Mouse (Mus musculus) adrenal gland, adult 10 weeks (tissue): ENCODE measurements around the gene Gm4553. TPM values are rescaled to one million over a fixed set of nuclear protein-coding genes. Genes with fewer than 3 reads are reported as not detected.

Experiments used
- polyA plus RNA-seq: library from polyadenylated mRNA; stranded (reverse); fragments of 350-450 nt; fragmentation: Illumina TruSeq; extraction: RNeasy Lipid Tissue Mini Kit (QIAGEN cat#74804); gene quantifications from one replicate; pipeline ENCODE4 v1.2.3, GENCODE M21; 2014; ENCODE audit warnings: low read depth, low replicate concordance

Gene Gm4553
- polyA plus RNA-seq: not detected

GRCm38 (mm10) chr7:142165639-142166038 lies at the start of gene Gm4553:
Gene Gm4553, minus strand, starts transcription at chr7:142165739.

DNA sequence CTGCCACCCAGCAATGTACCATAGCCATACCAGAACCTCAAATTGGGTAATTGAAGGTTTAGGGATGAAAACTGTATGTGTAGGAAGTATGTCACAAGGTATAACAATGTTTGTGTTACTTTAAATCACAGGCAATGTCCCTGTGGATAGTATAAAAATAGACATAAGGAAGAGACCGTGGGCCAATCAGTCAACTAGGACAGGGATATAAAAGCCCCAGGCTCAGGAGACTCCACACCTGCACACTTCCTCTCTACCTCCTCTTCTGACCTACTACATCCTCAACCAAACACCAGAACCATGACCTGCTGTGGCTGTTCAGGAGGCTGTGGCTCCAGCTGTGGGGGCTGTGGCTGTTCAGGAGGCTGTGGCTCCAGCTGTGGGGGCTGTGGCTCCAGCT lies 46.0 kb upstream of the Gm4553 start, which contains the start of gene Gm7579:
Gm7579 (plus strand) TSS at position 301 of the 400 bp plus-strand sequence.

DNA sequence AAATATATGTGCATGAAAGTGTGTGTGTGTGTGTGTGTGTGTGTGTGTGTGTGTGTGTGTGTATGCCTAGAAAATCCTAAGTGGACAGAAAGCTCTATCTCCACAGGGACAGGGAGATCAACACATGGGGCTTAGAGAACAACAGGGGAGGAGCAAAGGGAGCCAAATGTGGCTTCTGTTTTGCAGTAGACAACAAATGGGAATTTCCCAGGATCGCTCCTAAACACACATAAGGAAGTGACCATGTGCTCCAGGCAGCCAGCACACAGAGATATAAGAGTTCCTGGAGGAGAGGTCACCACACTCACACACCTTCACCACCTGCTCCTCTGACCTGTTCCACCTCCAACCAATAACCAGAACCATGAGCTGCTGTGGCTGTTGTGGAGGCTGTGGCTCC lies 35.5 kb upstream of the Gm4553 start, which contains the start of gene Krtap5-3:
Krtap5-3 (plus strand) TSS at position 301 of the 400 bp plus-strand sequence.

DNA sequence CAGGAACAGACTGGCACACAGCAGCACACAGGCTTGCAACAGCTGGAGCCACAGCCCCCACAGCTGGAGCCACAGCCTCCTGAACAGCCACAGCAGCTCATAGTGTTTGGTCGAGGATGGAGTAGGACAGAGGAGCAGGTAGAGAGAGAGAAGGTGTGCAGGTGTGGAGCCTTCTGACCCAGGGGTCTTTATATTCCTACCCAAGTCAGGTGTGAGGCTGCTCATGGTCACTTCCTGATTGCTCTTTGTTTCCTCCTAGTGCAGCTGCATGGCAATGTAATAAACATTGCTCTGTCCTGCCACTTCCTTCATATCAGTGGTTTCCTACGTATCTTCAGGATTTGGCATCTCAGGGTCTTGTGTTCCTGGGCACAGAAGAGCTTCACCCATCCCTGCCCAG lies 24.8 kb upstream of the Gm4553 start, which contains the start of gene Gm10153:
Gm10153 (minus strand) TSS at position 101 of the 400 bp plus-strand sequence.

DNA sequence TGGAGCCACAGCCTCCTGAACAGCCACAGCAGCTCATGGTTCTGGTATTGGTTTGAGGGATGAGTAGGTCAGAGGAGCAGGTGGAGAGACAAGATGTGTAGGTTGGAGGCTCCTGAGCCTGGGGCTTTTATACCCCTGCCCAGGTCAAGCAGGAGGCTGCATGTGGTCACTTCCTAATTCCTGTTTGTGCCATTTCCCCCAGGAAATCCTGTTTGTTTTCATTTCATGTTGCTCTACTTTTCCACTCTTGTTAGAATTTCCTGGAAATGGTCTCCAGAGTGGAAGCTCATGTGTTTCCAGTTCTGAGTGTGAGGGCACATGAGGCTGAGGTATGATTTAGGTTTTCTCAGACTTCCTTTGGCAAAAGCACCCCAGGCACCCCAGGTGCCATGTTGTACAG lies 10.4 kb upstream of the Gm4553 start, which contains the start of gene Krtap5-2:
Krtap5-2 (minus strand) TSS at position 101 of the 400 bp plus-strand sequence.

DNA sequence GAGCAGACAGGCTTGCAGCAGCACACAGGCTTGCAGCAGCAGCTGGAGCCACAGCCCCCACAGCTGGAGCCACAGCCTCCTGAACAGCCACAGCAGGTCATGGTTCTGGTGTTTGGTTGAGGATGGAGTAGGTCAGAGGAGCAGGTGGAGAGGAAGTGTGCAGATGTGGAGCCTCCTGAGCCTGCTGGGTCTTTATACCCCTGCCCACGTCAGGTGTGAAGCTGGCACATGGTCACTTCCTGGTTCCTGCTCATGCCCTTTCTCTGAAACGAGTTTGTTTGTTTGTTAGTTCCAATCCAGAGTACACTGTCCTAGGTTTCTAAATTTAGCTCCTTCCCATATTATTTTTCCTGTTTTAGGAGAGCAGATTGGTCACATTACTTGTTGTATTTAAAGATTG lies 8.5 kb downstream of the Gm4553 start, which contains the start of gene Gm29735:
Gm29735 (minus strand) TSS at position 101 of the 400 bp plus-strand sequence.

GRCm38 (mm10) chr7:142144507-142144906 lies 21.0 kb downstream of the Gm4553 start, which contains the start of gene Gm45337:
Gene Gm45337, minus strand, starts transcription at chr7:142144607.

DNA sequence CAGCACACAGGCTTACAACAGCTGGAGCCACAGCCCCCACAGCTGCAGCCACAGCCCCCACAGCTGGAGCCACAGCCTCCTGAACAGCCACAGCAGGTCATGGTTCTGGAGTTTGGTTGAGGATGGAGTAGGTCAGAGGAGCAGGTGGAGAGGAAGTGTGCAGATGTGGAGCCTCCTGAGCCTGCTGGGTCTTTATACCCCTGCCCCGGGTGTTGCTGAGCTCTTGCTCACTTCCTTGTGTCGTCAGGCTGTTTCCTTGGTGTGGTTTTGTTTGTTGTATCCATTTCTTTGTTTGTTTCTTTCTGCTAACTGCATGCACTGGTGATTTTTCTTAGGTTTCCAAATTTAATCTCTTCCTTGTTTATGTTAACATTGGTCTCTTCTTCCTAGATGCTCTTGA lies 29.6 kb downstream of the Gm4553 start, which contains the start of gene Gm39115:
Gm39115 (minus strand) TSS at position 101 of the 400 bp plus-strand sequence.

GRCm38 (mm10) chr7:142120629-142121028 lies 44.9 kb downstream of the Gm4553 start, which contains the start of gene Gm45618:
Gene Gm45618, minus strand, starts transcription at chr7:142120729.

Other genes with a start within 250 kb of the Gm4553 start
- gene Tollip, start 247.2 kb downstream of the Gm4553 start, polyA plus RNA-seq: 55.3 TPM
- 0.35 TPM for gene Brsk2, start 216.0 kb downstream of the Gm4553 start, polyA plus RNA-seq
- gene Mob2, start 104.7 kb downstream of the Gm4553 start, polyA plus RNA-seq: 13.5 TPM
- gene Dusp8, start 69.9 kb downstream of the Gm4553 start, polyA plus RNA-seq: 2.4 TPM
- not detected for gene Gm45618, start 45.0 kb downstream of the Gm4553 start, polyA plus RNA-seq
- gene Gm39115, start 29.7 kb downstream of the Gm4553 start, polyA plus RNA-seq: not detected
- gene Gm45337, start 21.1 kb downstream of the Gm4553 start, polyA plus RNA-seq: not detected
- not detected for gene Gm29735, start 8.6 kb downstream of the Gm4553 start, polyA plus RNA-seq
- not detected for gene Krtap5-2, start 10.3 kb upstream of the Gm4553 start, polyA plus RNA-seq
- gene Gm10153, start 24.6 kb upstream of the Gm4553 start, polyA plus RNA-seq: not detected
- not detected for gene Krtap5-3, start 35.6 kb upstream of the Gm4553 start, polyA plus RNA-seq
- not detected for gene Gm7579, start 46.1 kb upstream of the Gm4553 start, polyA plus RNA-seq
- gene Krtap5-5, start 64.2 kb upstream of the Gm4553 start, polyA plus RNA-seq: not detected
- not detected for gene Gm40460, start 75.3 kb upstream of the Gm4553 start, polyA plus RNA-seq
- not detected for gene Gm2431, start 92.6 kb upstream of the Gm4553 start, polyA plus RNA-seq
- not detected for gene Gm4559, start 108.6 kb upstream of the Gm4553 start, polyA plus RNA-seq
- gene Krtap5-1, start 131.4 kb upstream of the Gm4553 start, polyA plus RNA-seq: not detected
- not detected for gene Krtap5-4, start 137.8 kb upstream of the Gm4553 start, polyA plus RNA-seq
- gene Ifitm10, start 208.0 kb upstream of the Gm4553 start, polyA plus RNA-seq: not detected
- 31.1 TPM for gene Gm49369, start 216.9 kb upstream of the Gm4553 start, polyA plus RNA-seq
- gene Ctsd, start 222.3 kb upstream of the Gm4553 start, polyA plus RNA-seq: 97.6 TPM